Mouse (Mus musculus) liver, embryonic 11.5 days (tissue): ENCODE measurements around the gene Gm20521. TPM values are rescaled to one million over a fixed set of nuclear protein-coding genes. Genes with fewer than 3 reads are reported as not detected.
"Not testable (repeated sequence)": the region's sequence is repeated elsewhere in the genome, so short reads cannot be mapped to it uniquely, and the experiment has no call there.

Experiments used
- ATAC-seq: fragments of 200-750 bp; cut with Nextera tagmentation; replicated peaks from 2 replicates; pipeline ENCODE4 v1.8.0; 2017; ENCODE audit warnings: moderate number of reproducible peaks, mild to moderate bottlenecking, moderate TSS enrichment, moderate library complexity; ENCODE audit not compliant: low FRiP score
- DNase-seq: peaks from one replicate; pipeline ENCODE4 v3.0.0-alpha.2; 2017; ENCODE audit warnings: low spot score
- H3K27ac ChIP-seq: fragments of 300-500 bp; sonication (generic); 2 replicates; pipeline ENCODE4 v1.5.1; 2014; ENCODE audit warnings: mild to moderate bottlenecking, low read depth, low read length, control low read depth
- H3K27me3 ChIP-seq: fragments of 300-500 bp; sonication (generic); replicated peaks from 2 replicates; pipeline ENCODE4 v1.6.1; 2014; ENCODE audit warnings: low read length, mixed read lengths; ENCODE audit not compliant: control insufficient read depth, insufficient read depth
- H3K36me3 ChIP-seq: fragments of 300-500 bp; sonication (generic); 2 replicates; pipeline ENCODE4 v1.6.1; 2014; ENCODE audit warnings: mild to moderate bottlenecking, low read length, moderate library complexity, mixed read lengths; ENCODE audit not compliant: control insufficient read depth, insufficient read depth
- H3K4me1 ChIP-seq: fragments of 300-500 bp; sonication (generic); replicated peaks from 2 replicates; pipeline ENCODE4 v1.6.1; 2014; ENCODE audit warnings: low read length, mixed read lengths; ENCODE audit not compliant: control insufficient read depth, insufficient read depth
- H3K4me2 ChIP-seq: fragments of 300-500 bp; sonication (generic); 2 replicates; pipeline ENCODE4 v1.6.1; 2014; ENCODE audit warnings: mild to moderate bottlenecking, control low read depth, moderate library complexity
- H3K4me3 ChIP-seq: fragments of 300-500 bp; sonication (generic); 2 replicates; pipeline ENCODE4 v1.5.1; 2014; ENCODE audit warnings: low read depth, low read length, control low read depth
- H3K9ac ChIP-seq: fragments of 300-500 bp; sonication (generic); 2 replicates; pipeline ENCODE4 v1.6.1; 2014; ENCODE audit warnings: low read depth, low read length, control low read depth
- H3K9me3 ChIP-seq: fragments of 300-500 bp; sonication (generic); 2 replicates; pipeline ENCODE4 v1.6.1; 2016; ENCODE audit warnings: low read length, inconsistent platforms, mixed read lengths; ENCODE audit not compliant: control insufficient read depth
- WGBS: fragments of 180-500 bp; shearing (Covaris S2); extraction: QIAGEN DNeasy Blood & Tissue Kit; methylation state at CpG from one replicate; pipeline ENCODE4 v1.1.7; 2014; 5-methylcytosine and 5-hydroxymethylcytosine counted together
- polyA plus RNA-seq: library from polyadenylated mRNA; unstranded; fragments of >200 nt; fragmentation: Nextera tagmentation; extraction: Ambion mirVana; gene quantifications from 2 replicates; pipeline ENCODE4 v1.2.1, GENCODE M21; 2014

Gene Gm20521
- polyA plus RNA-seq, 1 experiment from 2014 or later = 0.27 TPM

DNA sequence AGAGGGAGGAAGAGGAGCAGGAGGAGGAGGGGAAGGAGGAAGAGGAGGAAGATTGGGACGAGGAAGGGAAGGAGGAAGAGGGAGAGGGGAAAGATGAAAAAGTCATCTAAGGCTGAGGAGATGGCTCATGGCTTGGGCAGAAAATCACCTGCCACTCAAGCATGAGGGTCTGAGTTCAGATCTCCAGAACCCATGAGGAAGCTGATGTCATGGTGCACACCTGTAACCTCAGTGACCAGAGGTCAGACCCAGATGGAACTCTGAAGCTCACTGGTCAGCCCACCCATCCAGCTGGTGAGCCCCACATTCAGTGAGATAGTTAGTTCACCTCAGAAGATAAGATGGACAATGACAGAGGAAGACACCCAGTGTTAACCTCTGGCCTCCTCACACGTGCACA lies 61.7 kb downstream of the Gm20521 start:
- 0 out of 2 replicates have a peak, but pooled peaks cover 2% of the 10 kb centered on the region for H3K27me3 ChIP-seq
- no peak overlapping the region for H3K9ac ChIP-seq
- no peak overlapping the region for H3K4me2 ChIP-seq
- WGBS = 54% methylated on average over 2 of the region's 2 CpGs
- no peak overlapping the region for H3K4me3 ChIP-seq
- no peaks in the 10 kb centered on the region for H3K9me3 ChIP-seq
- no peaks in the 10 kb centered on the region for H3K36me3 ChIP-seq
- H3K27ac ChIP-seq = no peak overlapping the region
- H3K4me1 ChIP-seq = no peaks in the 10 kb centered on the region
- no peak for DNase-seq
- ATAC-seq = no peak

DNA sequence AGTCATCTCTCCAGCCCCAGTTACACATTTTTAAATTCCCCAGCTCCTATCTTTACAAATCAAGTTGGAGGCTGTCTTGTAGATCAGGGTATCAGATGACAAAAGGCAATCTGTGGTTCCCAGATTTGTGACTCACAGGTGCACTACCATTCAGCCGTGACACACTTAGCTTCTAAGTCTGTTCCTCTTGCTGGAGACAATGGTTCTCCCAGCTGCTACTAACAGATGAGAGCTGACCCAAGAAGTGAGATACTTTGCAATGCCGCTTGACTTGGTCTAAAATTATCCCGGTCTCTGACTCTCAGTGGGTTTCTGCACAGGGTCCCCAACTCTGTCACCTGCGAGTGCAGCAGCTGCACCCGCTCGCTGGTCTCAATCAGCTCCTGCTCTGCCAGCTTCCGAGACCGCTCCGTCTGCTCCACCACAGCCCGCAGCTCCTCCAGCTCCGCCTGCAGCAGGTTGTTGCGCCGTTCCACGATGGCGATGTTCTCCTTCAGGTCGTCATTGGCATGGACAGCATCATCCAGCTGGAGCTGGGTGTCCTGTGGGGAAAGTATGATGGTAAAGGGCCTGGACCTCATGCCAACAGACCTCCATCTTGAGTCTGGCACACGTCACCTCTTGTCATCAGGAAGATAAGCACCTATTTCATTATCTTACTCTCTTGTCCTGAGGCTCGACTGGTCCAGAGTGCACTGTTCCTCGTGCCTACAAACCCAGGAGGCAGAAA lies 62.9 kb downstream of the Gm20521 start:
- DNase-seq = no peak
- H3K4me3 ChIP-seq = no peak overlapping the region
- 74% methylated on average over 19 of the region's 19 CpGs for WGBS
- no peak for ATAC-seq
- H3K4me2 ChIP-seq = no peak overlapping the region
- H3K27me3 ChIP-seq = 0 out of 2 replicates have a peak, but pooled peaks cover 6% of the 10 kb centered on the region
- no peaks in the 10 kb centered on the region for H3K4me1 ChIP-seq
- no peaks in the 10 kb centered on the region for H3K36me3 ChIP-seq
- H3K9ac ChIP-seq = no peak overlapping the region
- no peak overlapping the region for H3K27ac ChIP-seq
- no peaks in the 10 kb centered on the region for H3K9me3 ChIP-seq

GRCm38 (mm10) chr14:54947008-54947407 lies 63.8 kb downstream of the Gm20521 start:
- not testable (repeated sequence) for H3K27me3 ChIP-seq, H3K9ac ChIP-seq, H3K27ac ChIP-seq, H3K9me3 ChIP-seq, DNase-seq, H3K4me2 ChIP-seq, H3K36me3 ChIP-seq, H3K4me1 ChIP-seq, ATAC-seq, H3K4me3 ChIP-seq
- 85% methylated on average over 6 of the region's 11 CpGs for WGBS

Other genes with a start within 250 kb of the Gm20521 start
- gene Gm17606, start 242.5 kb upstream of the Gm20521 start, polyA plus RNA-seq = not detected in 2 replicates
- 1.7 and 1.9 TPM in 2 replicates for gene Cdh24, start 242.1 kb upstream of the Gm20521 start, polyA plus RNA-seq
- gene 1700123O20Rik, start 197.2 kb upstream of the Gm20521 start, polyA plus RNA-seq = 76.1 and 81.1 TPM in 2 replicates
- 98.8 and 109 TPM in 2 replicates for gene Acin1, start 196.5 kb upstream of the Gm20521 start, polyA plus RNA-seq
- 0.07 TPM in 1 of 2 replicates, not detected in the other for gene Gm29776, start 184.6 kb upstream of the Gm20521 start, polyA plus RNA-seq
- gene Cebpe, start 171.3 kb upstream of the Gm20521 start, polyA plus RNA-seq = 2.0 and 3.1 TPM in 2 replicates
- 6.8 and 7.1 TPM in 2 replicates for gene Slc7a8, start 101.5 kb upstream of the Gm20521 start, polyA plus RNA-seq
- gene Rnf212b, start 69.3 kb upstream of the Gm20521 start, polyA plus RNA-seq = not detected in 2 replicates
- 5.2 and 5.5 TPM in 2 replicates for gene Homez, start 12.5 kb upstream of the Gm20521 start, polyA plus RNA-seq
- gene Ppp1r3e, start 5.9 kb upstream of the Gm20521 start, polyA plus RNA-seq = 1.1 and 2.1 TPM in 2 replicates
- 2.0 and 2.1 TPM in 2 replicates for gene Bcl2l2, start 64 bp upstream of the Gm20521 start, polyA plus RNA-seq
- 117 and 132 TPM in 2 replicates for gene Pabpn1, start 9.1 kb downstream of the Gm20521 start, polyA plus RNA-seq
- 10.5 and 14.0 TPM in 2 replicates for gene Slc22a17, start 29.7 kb downstream of the Gm20521 start, polyA plus RNA-seq
- 5.5 and 6.7 TPM in 2 replicates for gene Efs, start 42.7 kb downstream of the Gm20521 start, polyA plus RNA-seq
- gene Il25, start 49.3 kb downstream of the Gm20521 start, polyA plus RNA-seq = not detected in 2 replicates
- 0.21 TPM in 1 of 2 replicates, not detected in the other for gene Cmtm5, start 52.8 kb downstream of the Gm20521 start, polyA plus RNA-seq
- gene Myh6, start 83.5 kb downstream of the Gm20521 start, polyA plus RNA-seq = 14.5 and 43.0 TPM in 2 replicates
- gene Gm17428, start 93.5 kb downstream of the Gm20521 start, polyA plus RNA-seq = not detected in 2 replicates
- 2.7 and 9.7 TPM in 2 replicates for gene Myh7, start 111.2 kb downstream of the Gm20521 start, polyA plus RNA-seq
- 87.0 and 95.6 TPM in 2 replicates for gene Ngdn, start 132.0 kb downstream of the Gm20521 start, polyA plus RNA-seq
- 2.1 and 2.8 TPM in 2 replicates for gene Zfhx2, start 208.9 kb downstream of the Gm20521 start, polyA plus RNA-seq
- gene Thtpa, start 211.3 kb downstream of the Gm20521 start, polyA plus RNA-seq = 10.5 and 12.6 TPM in 2 replicates
- 45.1 and 52.9 TPM in 2 replicates for gene Ap1g2, start 223.2 kb downstream of the Gm20521 start, polyA plus RNA-seq
- gene Jph4, start 233.5 kb downstream of the Gm20521 start, polyA plus RNA-seq = 0.44 and 0.60 TPM in 2 replicates